Mouse (Mus musculus): ENCODE measurements around the gene Drc7.

GRCm38 (mm10) chr8:95075504-95075903 is 20.6 kb downstream of the Drc7 start:
- TF ChIP-seq CTCF (IDR thresholded peaks at IDR 0.05; ENCODE audit: extremely low read depth, insufficient read depth, low read length) (no peak), POLR2A (IDR thresholded peaks at IDR 0.05; ENCODE audit: extremely low read depth, insufficient read depth, low read length) (no peak)
